Mouse (Mus musculus) limb, embryonic 12.5 days (tissue): Measurements from ENCODE around the gene Slc29a4. TPM values are rescaled to one million over a fixed set of nuclear protein-coding genes. Genes with fewer than 3 reads are reported as not detected.
A peak's percentile ranks its signal among the peaks of the same experiment; 100 is the strongest.

Experiments used
- ATAC-seq: fragments of 200-750 bp; cut with Nextera tagmentation; 2 replicates; pipeline ENCODE4 v1.8.0; 2017; ENCODE audit warnings: low read depth, moderate TSS enrichment; ENCODE audit not compliant: insufficient number of reproducible peaks, insufficient read depth, low FRiP score, low TSS enrichment
- H3K27ac ChIP-seq: fragments of 300-500 bp; sonication (generic); 2 replicates; pipeline ENCODE4 v1.5.1; 2016; ENCODE audit warnings: mild to moderate bottlenecking, moderate library complexity
- H3K27me3 ChIP-seq: fragments of 300-500 bp; sonication (generic); 2 replicates; pipeline ENCODE4 v1.6.1; 2016; ENCODE audit warnings: mild to moderate bottlenecking, moderate library complexity
- H3K36me3 ChIP-seq: fragments of 300-500 bp; sonication (generic); 2 replicates; pipeline ENCODE4 v1.6.1; 2016; ENCODE audit warnings: mild to moderate bottlenecking, moderate library complexity
- H3K4me1 ChIP-seq: fragments of 300-500 bp; sonication (generic); replicated peaks from 2 replicates; pipeline ENCODE4 v1.6.1; 2016
- H3K4me2 ChIP-seq: fragments of 300-500 bp; sonication (generic); 2 replicates; pipeline ENCODE4 v1.6.1; 2016; ENCODE audit warnings: mild to moderate bottlenecking, moderate library complexity
- H3K4me3 ChIP-seq: fragments of 300-500 bp; sonication (generic); replicated peaks from 2 replicates; pipeline ENCODE4 v1.5.1; 2016; ENCODE audit warnings: mild to moderate bottlenecking
- H3K9ac ChIP-seq: fragments of 300-500 bp; sonication (generic); replicated peaks from 2 replicates; pipeline ENCODE4 v1.6.1; 2016; ENCODE audit warnings: mild to moderate bottlenecking, moderate library complexity
- H3K9me3 ChIP-seq: fragments of 300-500 bp; sonication (generic); 2 replicates; pipeline ENCODE4 v1.6.1; 2016; ENCODE audit warnings: mild to moderate bottlenecking, moderate library complexity
- WGBS: fragments of 180-500 bp; shearing (Covaris S2); methylation state at CpG from one replicate; pipeline ENCODE4 v1.1.7; 2016; 5-methylcytosine and 5-hydroxymethylcytosine counted together
- polyA plus RNA-seq: library from polyadenylated mRNA; unstranded; fragments of >200 nt; fragmentation: Nextera tagmentation; extraction: Ambion mirVana; gene quantifications from 2 replicates; pipeline ENCODE4 v1.2.1, GENCODE M21; 2016

The Slc29a4 gene
- polyA plus RNA-seq, 1 experiment from 2014 or later, result 14.8 TPM

DNA sequence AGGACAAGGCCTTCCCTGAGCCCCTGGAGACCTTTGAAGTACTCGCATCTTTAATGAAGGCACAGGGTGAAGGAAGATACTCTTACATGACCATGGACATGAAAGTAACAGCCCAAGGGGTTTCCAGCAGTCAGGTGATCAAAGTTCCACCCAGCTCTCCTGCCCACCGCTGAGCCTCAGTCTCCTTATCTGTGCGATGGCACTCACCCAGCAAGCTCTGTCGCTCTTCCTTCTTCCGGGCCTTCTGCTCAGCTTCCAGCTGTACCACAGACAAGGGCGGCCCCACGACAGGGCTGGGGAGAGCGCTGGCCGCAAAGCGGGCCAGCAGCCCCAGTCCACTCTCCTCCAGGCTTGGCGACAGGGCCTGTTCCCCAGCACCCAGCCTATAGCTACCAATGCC lies 57.9 kb downstream of the Slc29a4 start:
- ATAC-seq, result no peak
- no peak overlapping the region for H3K4me2 ChIP-seq
- peaks cover 99% of the 10 kb centered on the region for H3K36me3 ChIP-seq

DNA sequence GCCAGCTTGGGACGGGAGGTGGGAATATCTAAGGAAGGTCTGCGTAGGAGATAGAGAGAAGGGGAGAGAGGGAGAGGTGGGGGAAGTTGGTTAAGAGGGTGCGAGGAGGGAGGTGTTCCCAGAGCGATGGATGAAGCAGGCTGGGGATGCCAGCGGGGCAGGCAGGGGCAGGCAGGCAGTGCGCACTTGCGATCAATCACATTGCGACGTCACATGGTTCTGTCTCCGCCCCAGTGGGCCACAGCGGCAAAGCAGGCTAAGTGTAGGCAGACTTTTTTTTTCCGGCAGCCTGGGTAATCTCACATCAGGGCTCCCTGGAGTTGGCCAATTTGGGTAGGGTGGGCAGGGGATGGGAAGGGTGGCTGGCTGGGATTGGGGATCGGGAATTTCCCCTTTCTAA lies 59.9 kb downstream of the Slc29a4 start:
- Histone ChIP-seq H3K36me3 (peaks cover 100% of the 10 kb centered on the region), H3K4me2 (no peak overlapping the region), H3K9ac (no peak overlapping the region), H3K4me3 (no peak overlapping the region), H3K4me1 (no peaks in the 10 kb centered on the region), H3K27me3 (no peaks in the 10 kb centered on the region), H3K9me3 (no peaks in the 10 kb centered on the region), H3K27ac (no peak overlapping the region)
- ATAC-seq, result no peak
- WGBS, result 56% methylated on average over 13 of the region's 13 CpGs

More for the DNA sequence above, 57.9 kb downstream of the Slc29a4 start:
- no peaks in the 10 kb centered on the region for H3K4me1 ChIP-seq
- no peak overlapping the region for H3K4me3 ChIP-seq
- H3K9ac ChIP-seq, result no peak overlapping the region
- H3K27ac ChIP-seq, result no peak overlapping the region
- no peaks in the 10 kb centered on the region for H3K27me3 ChIP-seq
- 90% methylated on average over 11 of the region's 11 CpGs for WGBS
- H3K9me3 ChIP-seq, result no peaks in the 10 kb centered on the region

DNA sequence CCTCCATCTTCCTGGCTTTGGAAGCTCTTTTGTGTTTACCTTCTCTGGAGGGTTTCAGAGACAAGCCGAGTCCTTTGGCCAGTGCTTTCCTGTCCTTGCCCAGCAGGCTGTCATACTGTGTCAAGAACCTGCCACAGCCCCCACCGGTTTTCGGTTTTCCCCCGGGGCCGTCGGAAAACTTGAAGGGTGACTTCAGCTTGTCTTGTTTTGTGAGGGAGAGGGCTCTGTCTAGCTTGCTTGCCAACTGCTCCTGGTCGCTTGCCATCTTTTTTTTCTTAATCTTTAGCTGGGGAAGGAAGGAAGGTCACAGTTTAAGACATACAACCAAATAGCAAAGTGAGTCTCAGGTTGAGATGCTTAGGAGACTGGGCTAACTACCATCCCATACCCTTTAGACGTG lies 67.5 kb downstream of the Slc29a4 start:
- H3K9ac ChIP-seq, result no peak overlapping the region
- no peaks in the 10 kb centered on the region for H3K27me3 ChIP-seq
- no peaks in the 10 kb centered on the region for H3K4me1 ChIP-seq
- H3K27ac ChIP-seq, result no peak overlapping the region
- WGBS, result 91% methylated on average over 8 of the region's 8 CpGs
- no peak overlapping the region for H3K4me3 ChIP-seq
- ATAC-seq, result no peak
- H3K4me2 ChIP-seq, result no peak overlapping the region
- peaks cover 100% of the 10 kb centered on the region for H3K36me3 ChIP-seq
- no peaks in the 10 kb centered on the region for H3K9me3 ChIP-seq

DNA sequence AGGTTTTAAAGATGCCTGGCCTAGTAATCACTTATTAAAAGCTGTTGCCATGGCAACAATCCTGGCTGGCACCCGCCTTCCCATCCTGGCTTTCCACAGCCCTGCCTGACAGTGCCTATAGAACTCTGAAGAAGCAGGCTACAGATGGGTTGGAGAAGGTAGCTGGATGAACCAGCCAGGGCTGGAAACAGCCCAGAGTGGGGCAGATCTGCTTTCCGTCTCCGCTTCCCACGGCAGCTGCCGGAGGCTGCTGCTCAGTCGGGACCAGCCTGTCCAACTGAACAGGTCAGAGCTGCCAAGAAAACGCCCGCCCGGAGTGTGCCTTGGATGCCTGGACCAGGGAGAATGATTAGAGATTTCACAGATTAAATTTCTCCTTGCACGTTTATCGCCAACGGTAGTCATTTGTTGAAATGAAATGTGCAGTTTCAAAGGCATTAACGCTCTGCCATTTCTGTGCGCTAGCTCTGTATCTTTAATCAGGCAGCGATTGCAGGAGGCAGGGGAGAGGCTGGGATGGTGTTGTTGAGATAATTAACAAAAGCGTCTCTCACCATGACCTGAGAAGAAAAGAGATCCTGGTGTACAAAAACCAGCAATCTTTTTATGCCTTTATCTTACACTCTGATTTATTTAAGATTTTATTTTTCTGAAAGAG lies 69.1 kb downstream of the Slc29a4 start:
- Histone ChIP-seq H3K4me1 (no peaks in the 10 kb centered on the region), H3K27me3 (no peaks in the 10 kb centered on the region), H3K9me3 (no peaks in the 10 kb centered on the region), H3K36me3 (peaks cover 100% of the 10 kb centered on the region), H3K9ac (no peak overlapping the region), H3K4me2 (no peak overlapping the region), H3K4me3 (no peak overlapping the region), H3K27ac (no peak overlapping the region)
- 93% methylated on average over 16 of the region's 16 CpGs for whole genome bisulfite sequencing
- ATAC-seq, result no peak

DNA sequence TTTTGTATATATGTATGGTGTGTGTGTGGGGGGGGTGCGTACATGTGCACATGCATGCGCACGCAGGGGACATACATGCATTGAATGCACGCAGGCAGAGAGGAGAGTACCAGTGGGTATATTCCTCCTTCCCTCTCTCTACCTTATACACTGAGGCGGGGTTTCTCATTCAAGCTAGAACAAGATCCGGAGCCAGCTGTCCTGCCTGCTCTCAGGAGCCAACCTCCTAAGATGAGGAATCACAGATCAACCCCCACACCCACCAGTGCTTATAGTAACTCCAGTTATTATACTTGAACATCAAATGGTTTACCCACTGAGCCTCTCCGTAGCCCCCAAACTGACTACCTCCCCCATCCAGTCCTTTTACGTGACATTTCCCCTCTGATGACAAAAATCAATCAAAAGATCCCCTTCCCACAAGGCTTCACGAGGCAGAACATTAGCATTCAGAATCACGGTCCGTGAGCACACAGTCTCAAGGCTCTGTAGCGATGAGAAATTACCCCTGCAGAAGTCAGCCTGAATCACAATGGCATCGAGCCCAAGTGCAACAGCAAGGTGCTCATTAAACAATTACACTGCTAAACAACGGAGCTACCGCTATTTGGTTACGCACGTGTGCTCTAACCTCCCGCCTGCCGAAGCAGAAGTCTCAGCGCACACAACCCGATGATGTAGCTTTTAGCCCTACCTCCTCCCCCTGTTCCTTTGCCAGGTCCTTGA lies 69.9 kb downstream of the Slc29a4 start:
- Histone ChIP-seq H3K36me3 (peaks cover 100% of the 10 kb centered on the region), H3K9ac (no peak overlapping the region), H3K4me3 (no peak overlapping the region), H3K4me2 (no peak overlapping the region), H3K9me3 (no peaks in the 10 kb centered on the region), H3K4me1 (no peaks in the 10 kb centered on the region), H3K27me3 (no peaks in the 10 kb centered on the region), H3K27ac (no peak overlapping the region)
- WGBS, result 95% methylated on average over 21 of the region's 21 CpGs
- no peak for ATAC-seq

DNA sequence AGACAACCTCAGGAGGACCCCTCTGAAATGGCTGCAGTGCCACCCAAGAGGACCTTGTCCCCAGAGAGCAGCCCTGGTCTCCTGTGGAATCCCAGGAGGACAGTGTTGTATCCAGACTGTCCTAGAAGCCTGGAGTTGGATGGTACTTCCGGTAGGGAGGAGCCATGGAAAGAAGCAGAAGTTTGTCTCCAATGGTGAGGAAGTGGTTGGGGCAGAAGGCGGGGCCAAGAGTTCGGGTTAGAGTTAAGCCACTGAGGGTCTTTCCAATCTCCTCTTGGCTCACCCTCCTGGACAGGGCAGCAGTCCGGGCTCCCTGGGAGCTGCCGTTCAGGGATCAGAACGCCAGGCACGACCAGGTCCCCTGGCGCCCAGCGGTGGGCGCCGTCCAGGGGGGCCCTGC lies 72.0 kb downstream of the Slc29a4 start:
- WGBS, result 56% methylated on average over 10 of the region's 11 CpGs
- H3K4me2 ChIP-seq, result no peak overlapping the region
- 0 out of 2 replicates have a peak overlapping the region, but pooled peaks have one; percentile 23 for H3K27ac ChIP-seq
- no peak overlapping the region for H3K9ac ChIP-seq
- no peak for ATAC-seq
- no peaks in the 10 kb centered on the region for H3K27me3 ChIP-seq
- H3K9me3 ChIP-seq, result no peaks in the 10 kb centered on the region
- no peak overlapping the region for H3K4me3 ChIP-seq
- peaks cover 11% of the 10 kb centered on the region for H3K4me1 ChIP-seq
- H3K36me3 ChIP-seq, result peaks cover 97% of the 10 kb centered on the region

DNA sequence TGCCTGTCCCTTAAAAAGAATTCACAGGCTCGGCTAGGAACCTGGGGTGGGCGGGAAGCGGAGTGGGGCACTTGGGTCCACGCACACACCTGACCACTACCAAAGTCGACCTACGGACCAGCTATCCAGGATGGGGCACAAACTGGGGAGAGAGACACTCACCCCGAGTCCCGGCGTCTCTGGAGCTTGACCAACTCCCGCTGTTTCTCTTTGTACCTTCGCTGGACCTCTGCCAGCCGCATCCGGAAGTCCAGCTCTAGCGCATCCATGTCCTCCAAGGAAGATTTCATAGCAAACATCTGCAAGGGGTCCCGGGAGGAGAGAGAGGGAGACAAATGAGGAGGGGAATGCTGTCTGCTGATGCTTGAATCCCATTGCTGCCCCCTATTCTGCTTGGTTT lies 72.6 kb downstream of the Slc29a4 start:
- no peak for ATAC-seq
- Histone ChIP-seq H3K36me3 (peaks cover 97% of the 10 kb centered on the region), H3K27me3 (no peaks in the 10 kb centered on the region), H3K9me3 (no peaks in the 10 kb centered on the region), H3K4me3 (no peak overlapping the region), H3K4me2 (no peak overlapping the region), H3K9ac (no peak overlapping the region), H3K4me1 (peaks cover 17% of the 10 kb centered on the region), H3K27ac (no peak overlapping the region)
- 85% methylated on average over 15 of the region's 15 CpGs for WGBS

DNA sequence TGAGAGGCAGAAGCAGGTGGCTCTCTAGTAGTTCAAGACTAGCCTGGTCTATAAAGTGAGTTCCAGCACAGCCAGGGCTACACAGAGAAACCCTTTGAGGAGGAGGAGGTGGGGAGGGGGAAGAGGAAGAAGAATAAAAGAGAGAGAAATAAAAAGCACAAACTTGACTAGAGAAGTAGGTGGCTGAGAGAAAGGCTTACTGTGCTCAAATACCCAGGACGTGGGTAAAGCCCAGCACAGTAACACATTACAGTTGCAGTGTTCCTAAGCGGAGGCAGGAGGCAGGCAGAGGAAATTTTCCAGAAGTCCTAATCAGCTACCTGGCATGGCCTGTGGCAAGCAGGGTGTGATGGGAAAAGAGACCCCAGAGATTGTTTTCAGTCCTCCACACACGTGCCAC lies 74.4 kb downstream of the Slc29a4 start:
- H3K4me1 ChIP-seq, result peaks cover 23% of the 10 kb centered on the region
- no peaks in the 10 kb centered on the region for H3K9me3 ChIP-seq
- no peaks in the 10 kb centered on the region for H3K27me3 ChIP-seq
- no peak overlapping the region for H3K4me2 ChIP-seq
- H3K9ac ChIP-seq, result no peak overlapping the region
- no peak overlapping the region for H3K27ac ChIP-seq
- ATAC-seq, result no peak
- H3K36me3 ChIP-seq, result peaks cover 97% of the 10 kb centered on the region
- WGBS, result 90% methylated on average over 3 of the region's 3 CpGs
- no peak overlapping the region for H3K4me3 ChIP-seq

DNA sequence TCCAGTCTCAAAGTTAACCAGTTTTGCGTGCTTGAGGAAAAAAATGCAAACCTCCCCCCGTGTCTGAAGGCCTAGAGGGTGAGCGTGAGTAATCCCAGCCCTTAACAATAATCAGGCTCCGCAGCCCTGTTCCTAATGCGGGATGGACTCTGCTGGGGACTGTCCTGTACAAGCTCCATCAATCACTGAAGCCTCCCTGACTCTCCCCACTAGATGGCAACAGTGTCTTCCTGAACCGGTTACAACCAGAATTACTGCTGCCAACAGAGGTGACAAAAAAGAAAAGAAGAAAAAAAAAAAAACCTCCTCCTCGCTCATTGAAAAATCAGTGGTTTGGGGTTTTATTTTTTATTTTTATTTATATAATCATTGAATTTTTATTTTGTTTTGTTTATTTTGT lies 75.6 kb downstream of the Slc29a4 start:
- Histone ChIP-seq H3K27me3 (no peaks in the 10 kb centered on the region), H3K4me1 (peaks cover 23% of the 10 kb centered on the region), H3K9ac (no peak overlapping the region), H3K4me3 (no peak overlapping the region), H3K36me3 (peaks cover 97% of the 10 kb centered on the region), H3K9me3 (no peaks in the 10 kb centered on the region), H3K27ac (0 out of 2 replicates have a peak overlapping the region, but pooled peaks have one; percentile 79), H3K4me2 (no peak overlapping the region)
- ATAC-seq, result no peak
- 24% methylated on average over 7 of the region's 7 CpGs for WGBS

DNA sequence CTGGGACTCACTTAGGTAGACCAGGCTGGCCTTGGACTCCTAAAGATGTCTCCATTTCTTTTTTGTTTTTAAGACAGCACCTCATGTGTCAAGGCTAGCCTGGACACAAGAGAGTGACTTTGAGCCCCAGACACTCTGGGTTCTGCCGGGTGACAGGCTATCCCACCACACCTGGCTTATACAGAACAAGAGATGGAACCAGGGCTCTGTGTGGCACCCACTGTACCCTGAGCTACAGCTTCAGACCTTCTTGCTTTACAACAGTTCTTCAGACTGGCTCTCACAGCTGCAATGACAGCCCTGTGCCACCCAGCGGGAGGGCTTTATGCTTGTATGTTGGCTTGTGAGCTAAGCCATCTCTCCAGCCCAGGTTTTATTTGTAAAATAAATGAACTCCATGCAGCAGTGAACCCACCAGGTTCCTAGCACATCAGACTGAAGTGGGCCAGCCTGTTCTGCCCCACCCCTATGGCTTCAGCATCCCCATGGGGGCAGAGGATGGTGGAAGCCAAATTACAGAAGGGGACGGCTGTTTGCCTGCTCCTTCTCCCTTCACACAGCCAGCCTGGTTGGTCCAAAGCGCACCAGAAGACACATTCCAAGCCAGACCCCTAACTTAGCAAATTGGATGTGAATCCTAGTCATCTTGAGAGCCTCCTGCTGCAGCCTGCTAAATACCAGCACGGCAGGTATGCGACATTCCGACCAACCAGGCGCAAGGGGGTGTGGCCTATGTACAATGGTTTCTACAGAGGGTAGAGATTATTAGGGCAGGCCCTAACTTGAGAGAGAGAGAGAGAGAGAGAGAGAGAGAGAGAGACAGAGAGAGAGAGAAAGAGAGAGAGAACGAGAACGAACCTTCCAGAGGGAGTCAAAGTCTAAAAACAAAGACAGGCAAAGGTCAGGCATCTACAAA lies 76.3 kb downstream of the Slc29a4 start:
- Histone ChIP-seq H3K27ac (peak overlapping the region; percentile 79; the same call in 1 of the 2 replicates), H3K9ac (peak overlapping the region; percentile 42; the same call in 1 of the 2 replicates), H3K4me1 (peaks cover 23% of the 10 kb centered on the region), H3K27me3 (no peaks in the 10 kb centered on the region), H3K36me3 (peaks cover 97% of the 10 kb centered on the region), H3K4me2 (no peak overlapping the region), H3K9me3 (no peaks in the 10 kb centered on the region), H3K4me3 (no peak overlapping the region)
- WGBS, result 49% methylated on average over 10 of the region's 10 CpGs
- ATAC-seq, result no peak

DNA sequence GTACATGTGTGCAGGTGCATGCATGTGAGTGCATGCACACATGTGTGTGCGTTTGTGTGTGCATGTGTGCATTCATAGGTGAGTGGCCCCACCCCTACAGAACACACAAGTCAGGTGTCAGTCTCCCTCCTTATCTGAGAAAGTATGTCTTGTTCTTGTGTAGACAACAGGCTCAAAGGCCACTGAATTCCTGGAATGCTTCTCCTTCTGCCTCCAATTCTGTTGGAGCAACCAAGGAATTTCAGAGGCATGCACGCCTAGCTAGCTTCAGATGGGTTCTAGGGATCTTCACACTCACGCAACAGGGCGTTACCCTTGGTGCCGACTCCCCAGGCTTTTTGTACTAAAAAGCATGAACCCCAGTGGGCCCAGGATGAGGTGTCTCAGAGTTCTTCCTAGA lies 77.3 kb downstream of the Slc29a4 start:
- H3K4me1 ChIP-seq, result peaks cover 23% of the 10 kb centered on the region
- H3K4me3 ChIP-seq, result no peak overlapping the region
- H3K9me3 ChIP-seq, result no peaks in the 10 kb centered on the region
- no peak overlapping the region for H3K4me2 ChIP-seq
- 82% methylated on average over 5 of the region's 5 CpGs for WGBS
- no peak for ATAC-seq
- H3K9ac ChIP-seq, result no peak overlapping the region
- H3K27ac ChIP-seq, result peak overlapping the region; percentile 59; the same call in 1 of the 2 replicates
- no peaks in the 10 kb centered on the region for H3K27me3 ChIP-seq
- peaks cover 97% of the 10 kb centered on the region for H3K36me3 ChIP-seq
